Mouse (Mus musculus) ovary, postnatal 36 days (tissue): ENCODE measurements around the gene Gm19684.
"Not testable (repeated sequence)": the region's sequence is repeated elsewhere in the genome, so short reads cannot be mapped to it uniquely, and the experiment has no call there.

Experiments
- DNase-seq: peaks from one replicate; pipeline ENCODE4 v3.0.0; 2022; ENCODE audit warnings: low spot score, mixed read lengths

Gm19684 gene

DNA sequence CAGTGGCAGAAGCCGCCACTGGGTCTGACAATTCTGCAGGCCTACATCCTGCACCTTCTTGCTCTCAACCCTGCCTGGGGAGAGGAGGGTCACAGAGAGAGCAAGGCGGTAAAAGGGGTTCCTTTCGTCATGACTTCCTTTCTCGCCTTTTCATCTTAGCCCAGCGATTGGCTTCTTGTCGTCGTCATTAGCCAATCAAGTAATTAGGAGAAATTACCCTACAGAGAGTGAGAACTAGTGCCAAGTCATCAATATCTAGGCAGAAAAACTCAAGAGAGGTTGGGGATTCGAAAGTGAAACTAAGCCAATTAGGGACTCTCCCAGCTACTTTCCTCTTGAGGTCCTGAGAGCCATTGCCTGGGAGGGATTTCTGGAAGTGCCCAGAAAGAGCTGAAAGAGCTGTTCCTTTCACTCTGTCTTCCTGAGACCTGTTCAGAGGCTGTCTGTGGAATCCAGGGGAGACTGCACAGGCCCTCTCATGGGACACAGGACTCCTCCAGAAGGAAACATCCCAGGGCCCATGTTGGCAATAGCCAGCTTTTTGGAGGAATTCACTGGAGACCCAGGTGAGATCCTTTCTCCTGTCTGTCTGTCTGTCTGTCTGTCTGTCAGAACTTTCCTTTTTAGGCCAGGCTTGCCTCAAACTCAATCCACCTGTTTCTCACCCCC, at the start of gene Gm19684:
Gene Gm19684 (plus strand): TSS at position 327 of the 669 bp plus-strand sequence.
- not testable (repeated sequence) for DNase-seq

DNA sequence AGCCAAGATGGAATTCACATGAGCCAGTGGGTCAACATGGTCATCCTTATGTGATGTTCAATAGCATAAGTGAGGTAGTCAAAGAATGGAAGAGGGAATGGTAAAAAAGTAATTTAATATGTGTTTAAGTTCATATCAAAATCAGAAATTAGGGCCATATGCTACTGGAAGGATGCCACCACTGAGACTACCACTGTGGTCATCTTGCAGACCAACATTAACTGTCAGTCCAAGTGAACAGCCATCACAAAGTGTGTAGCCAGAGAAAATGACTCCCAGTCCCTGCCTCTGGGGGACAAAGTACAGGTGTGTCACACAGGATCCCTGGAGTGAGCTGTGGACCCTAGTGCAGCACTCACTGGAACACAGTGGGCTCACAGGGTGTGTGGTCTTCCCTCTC, 39.6 kb upstream of the Gm19684 start:
- not testable (repeated sequence) for DNase-seq

DNA sequence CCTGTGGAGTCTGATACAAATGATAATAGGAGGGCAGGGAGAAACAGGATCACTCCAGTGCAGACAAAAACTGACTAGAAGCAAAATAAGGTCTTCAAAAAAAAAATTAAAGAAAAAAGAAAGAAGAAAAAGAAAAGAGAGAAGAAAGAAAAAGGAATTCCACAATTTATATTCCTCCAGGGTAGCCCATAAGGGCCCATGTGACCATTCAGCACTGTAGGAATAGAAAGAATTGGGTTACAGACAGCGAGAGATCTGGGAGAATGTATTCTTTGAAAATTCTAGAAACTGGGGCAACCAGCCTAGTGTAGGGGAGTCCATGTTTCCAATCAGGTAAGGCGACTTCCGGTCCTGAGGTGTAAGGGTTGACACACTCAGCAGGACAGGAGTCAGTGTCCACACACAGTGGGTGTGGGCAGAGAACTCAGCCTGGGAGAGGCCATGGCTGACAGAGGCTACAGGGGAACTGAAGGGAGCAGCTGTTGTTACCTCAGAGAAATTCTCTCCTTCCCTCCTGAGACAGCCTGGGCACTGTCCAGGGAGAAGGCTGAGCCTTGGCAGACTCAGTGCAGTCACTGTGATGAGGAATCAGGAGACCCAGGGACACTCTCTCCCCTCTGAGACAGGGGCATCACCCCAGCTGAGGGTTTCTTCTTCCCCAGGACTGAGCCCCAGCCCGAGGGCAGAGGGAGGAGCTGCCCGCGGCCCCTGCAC, 38.8 kb upstream of the Gm19684 start:
- not testable (repeated sequence) for DNase-seq

DNA sequence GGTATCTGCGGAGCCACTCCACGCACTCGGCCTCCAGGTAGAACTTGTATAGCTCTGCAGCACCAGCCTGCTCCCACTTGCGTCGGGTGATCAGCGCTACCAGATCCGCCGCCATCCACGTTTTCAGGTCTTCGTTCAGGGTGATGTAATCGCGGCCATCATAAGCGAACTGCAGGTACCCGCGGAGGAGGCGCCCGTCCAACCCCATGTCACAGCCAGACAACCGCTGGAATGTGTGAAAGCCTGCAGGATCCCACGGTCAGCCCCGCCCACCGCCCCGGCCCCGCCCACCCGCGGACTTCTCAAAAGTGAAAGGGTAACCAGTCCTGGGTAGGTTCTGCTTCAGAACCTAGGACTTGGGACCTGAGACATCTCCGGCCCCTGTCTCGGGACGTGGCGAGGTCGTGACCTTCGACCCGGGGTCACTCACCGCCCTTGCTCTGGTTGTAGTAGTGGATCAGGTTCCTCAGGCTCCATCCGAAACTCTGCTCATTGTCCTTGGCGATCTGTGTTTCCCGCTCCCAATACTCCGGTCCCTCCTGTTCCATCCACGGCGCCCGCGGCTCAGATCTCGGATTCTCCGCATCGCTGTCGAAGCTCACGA, 38.1 kb upstream of the Gm19684 start:
- DNase-seq = peak; percentile 16

DNA sequence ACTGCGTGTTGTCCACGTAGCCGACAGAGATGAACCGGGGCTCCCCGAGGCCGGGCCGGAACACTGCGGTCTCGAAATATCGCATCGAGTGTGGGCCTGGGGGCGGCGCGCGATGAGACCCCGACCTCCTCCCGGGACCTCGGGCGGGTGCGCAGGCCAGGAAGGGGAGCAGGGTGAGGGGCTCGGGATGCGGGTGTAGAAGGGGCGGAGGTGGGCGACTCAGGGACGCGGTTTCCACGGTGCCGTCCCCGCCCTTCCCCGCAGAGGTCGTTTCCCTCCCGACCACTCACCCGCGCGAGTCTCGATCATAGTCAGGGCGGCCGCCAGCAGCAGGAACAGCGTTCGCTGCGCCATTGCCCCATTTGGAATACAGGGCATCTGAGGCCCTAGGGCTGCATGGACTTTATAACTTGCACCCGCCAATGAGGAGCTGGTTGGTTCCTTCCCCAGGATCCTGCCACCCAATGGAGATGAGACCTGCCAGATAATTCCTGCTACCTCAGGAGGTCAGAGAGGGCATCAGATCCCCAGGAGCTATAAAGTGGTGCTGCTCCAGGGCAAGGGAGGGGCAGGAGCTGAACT, 37.5 kb upstream of the Gm19684 start:
- no peak for DNase-seq

DNA sequence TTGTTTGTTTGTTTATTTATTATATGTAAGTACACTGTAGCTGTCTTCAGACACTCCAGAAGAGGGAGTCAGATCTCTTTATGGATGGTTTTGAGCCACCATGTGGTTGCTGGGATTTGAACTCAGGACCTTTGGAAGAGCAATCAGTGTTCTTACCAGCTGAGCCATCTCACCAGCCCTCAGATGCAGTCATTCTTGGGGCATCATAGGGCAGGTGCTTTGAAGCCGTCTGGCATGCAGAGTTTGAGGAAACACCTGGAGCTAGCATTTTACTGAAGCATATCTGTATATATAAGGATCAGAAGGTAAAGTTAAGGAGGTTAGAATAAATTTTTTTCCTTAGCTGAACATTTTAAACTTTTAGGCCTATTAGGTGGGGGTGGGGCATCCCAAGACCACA, 35.5 kb upstream of the Gm19684 start:
- not testable (repeated sequence) for DNase-seq

DNA sequence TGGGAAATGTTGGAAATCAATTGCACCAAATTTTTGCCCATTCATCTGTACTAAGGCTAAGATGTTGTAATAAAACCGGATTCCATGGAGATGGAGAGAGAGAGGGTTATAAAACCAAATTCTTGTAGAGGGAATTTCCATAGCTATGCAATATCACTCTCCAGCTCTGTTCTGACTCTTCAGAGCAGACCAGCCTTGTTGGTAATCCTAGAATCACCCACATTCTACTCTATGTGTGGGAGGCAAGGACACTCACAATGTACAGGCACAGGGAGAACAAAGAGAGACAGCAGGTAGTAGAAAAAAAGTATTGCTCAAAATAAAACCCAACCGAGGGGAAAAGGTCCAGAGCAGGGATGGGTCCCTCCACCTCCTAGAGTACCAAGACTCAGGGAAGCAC, 29.5 kb upstream of the Gm19684 start:
- DNase-seq = not testable (repeated sequence)

DNA sequence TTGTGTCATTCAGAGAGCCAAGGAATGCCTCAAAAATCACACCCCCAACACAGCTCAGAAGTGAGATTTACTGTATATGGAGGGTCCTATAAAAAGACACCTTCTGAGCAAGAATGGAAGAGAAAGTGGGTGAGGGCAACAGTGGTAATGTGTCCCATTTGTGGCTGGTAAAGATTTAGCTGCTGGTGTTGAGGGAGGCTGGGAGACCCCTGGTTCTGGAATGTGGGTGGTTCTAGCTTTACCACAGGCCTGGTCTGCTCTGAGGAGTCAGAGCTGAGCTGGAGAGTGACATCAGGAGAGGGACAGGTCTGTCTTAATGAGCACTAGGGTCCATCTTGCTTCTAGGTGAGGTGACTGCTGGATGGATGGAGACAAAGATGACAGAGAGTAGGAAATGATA, 29.0 kb upstream of the Gm19684 start:
- not testable (repeated sequence) for DNase-seq

DNA sequence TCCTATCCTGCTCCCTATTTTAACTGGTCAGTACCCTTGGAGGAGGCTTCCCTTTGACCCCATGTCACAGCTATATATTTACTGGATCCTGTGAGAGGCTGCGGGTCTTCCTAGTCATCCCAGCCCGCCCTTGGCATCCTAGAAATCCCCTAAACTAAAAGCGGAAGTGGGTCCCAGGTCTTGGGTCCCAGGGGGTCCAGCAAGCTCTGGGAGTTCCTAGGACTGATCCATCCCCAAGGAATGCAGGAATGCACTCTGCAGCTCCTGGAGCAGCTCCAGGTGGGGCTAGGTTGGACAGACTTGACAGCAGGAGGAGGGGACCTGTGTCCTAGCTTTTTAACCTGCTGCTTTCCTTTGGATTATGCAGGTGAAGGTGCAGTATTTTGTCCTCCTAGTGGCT, 27.5 kb upstream of the Gm19684 start:
- no peak for DNase-seq

DNA sequence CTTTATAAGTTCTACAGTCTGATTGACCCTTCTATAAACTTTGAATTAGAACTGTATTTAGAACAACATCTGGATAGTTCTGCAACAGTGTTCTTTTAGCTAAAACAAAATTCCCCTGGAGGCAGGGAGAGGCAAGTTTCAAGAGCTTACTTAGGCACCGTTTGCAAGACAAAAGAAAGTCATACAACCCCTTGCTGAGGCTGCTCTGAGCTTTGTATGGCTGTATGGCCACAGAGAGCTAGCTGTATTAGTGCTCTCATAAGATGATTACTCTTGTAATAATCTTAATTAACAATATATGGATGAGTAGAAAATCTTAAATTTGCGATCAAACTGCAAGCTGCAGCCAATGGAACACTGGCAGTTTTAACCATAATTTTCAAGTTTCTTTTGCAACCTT, 21.9 kb upstream of the Gm19684 start:
- DNase-seq = not testable (repeated sequence)

DNA sequence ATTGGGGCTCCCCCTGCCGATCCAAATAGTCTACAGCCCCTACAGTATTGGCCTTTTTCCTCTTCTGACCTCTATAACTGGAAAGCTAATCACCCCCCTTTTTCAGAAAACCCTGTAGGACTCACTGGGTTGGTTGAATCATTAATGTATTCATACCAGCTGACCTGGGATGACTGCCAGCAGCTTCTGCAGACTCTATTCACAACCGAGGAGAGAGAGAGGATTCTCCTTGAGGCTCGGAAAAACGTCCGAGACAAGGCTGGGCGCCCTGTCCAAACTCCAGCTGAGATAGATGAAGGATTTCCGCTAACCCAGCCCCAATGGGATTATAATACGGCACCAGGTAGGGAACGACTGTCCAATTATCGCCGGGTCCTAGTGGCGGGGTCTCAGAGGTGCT, 19.4 kb upstream of the Gm19684 start:
- DNase-seq = not testable (repeated sequence)

DNA sequence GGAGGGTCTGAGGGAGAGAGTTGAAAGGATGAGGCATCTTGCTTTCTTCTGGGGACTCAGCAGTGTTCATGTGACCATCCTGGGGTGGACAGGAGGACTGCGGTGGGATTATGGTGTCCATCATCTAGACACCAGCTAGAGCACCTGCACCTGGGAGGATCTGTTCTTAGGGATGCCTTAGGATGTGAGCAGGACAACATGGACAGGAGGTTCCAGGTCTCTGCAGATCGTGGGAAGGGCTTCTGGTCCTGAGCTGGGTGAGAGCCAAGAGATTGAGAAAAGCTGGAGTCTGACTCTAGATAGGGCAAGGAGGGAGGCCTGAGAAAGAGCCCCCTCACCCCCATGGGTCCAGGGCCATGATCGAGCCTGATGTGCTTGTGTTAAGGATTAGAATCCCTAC, 11.3 kb upstream of the Gm19684 start:
- DNase-seq = not testable (repeated sequence)

DNA sequence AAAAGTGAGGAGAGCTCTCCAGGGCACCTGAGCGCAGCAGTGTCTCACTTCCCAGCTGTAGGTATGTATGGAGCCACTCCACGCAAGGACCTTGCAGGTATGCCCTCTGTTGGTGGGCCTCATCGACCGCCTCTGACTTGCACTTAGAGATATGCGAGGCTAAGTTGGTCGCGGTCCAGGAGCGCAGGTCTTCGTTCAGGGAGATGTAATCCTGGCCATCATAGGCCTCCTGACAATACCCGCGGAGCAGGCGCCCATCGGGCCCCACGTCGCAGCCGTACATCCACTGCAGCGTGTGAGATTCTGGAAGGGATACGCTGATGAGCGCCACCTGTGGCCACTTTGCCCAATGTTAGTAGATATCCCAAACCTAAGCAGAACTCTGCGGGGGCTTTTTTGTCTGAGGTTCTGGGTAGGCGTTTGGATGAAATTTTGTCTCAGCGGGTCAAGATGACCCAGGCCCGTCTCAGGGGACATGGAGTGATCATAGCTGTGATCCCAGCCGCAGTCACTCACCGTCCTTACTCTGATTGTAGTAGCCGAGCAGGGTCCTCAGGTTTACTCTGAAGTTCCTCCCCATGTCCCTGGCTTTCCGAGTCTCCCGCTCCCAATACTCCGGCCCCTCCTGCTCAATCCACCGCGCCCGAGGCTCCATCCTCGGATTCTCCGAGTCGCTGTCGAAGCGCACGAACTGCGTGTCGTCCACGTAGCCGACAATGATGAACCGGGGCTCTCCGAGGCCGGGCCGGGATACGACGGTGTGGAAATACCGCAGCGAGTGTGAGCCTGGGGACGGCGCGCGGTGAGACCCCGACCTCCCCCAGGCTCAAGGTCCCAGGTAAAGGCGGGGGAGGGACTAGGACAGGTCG, 10.6 kb upstream of the Gm19684 start:
- DNase-seq = not testable (repeated sequence)

DNA sequence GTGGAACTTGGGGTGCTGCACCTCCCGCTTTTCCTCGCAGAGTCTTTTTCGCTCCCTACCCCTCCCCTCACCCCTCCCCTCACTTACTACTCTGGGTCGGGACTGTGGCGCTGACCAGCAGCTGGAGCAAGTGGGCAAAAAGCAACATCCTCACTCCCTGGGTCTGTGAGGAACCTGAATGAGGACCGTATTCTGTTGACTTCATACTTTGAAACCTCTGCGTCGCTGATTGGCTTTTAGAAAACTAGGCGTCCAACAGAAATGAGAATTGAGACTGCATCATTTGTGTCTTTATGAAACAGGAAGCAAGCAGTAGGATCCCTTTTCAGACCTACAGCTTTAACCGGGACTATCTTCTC, 10.0 kb upstream of the Gm19684 start:
- not testable (repeated sequence) for DNase-seq

DNA sequence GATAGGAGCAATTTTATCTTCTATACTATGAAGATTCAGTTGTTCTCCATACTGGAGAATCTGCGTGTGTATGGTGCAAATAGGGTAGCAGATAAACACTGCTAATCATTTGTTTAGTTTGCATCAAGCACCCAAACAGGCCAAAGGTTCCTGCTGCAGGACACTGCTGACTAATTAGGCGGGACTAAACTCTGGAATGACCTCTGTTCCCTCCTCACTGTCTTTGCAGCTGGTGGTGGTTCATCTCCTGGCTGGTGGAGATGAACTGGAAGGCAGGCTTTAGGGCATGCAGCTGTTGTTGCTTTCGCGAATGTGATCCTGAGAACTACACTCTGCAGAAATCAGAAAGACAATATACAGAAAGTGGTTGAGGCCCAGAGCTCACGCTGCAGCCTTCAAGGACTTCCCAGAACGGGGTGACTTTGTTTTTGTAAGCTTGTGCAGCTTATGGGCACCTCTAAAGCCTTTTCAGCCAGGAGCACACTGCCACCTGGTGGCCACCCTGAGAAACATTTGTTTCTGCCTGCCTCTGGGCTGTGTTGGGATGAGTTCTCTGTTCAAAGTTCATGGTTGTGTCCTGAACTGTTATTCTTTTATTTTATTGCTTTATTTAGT, 7.4 kb upstream of the Gm19684 start:
- DNase-seq = peak; percentile 33

DNA sequence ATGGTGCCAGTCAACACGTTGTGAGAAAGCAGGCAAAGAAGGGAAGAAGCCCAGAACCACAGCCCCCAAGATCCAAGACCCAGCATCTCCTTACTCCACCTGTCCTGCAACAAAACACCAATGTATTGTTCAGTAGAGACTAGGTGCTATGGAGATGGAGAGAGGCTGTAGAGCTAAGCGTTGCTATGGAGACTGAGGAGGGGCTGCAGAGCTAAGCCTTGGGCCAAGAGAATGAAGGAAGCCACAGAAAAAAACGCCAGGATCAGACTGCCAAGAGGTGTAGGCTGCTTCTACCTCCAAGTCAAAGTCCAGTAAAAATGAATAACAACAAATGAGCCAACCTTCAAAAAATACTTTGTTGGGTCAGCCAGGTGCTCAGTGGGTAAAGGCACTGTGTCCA, 4.9 kb upstream of the Gm19684 start:
- not testable (repeated sequence) for DNase-seq

DNA sequence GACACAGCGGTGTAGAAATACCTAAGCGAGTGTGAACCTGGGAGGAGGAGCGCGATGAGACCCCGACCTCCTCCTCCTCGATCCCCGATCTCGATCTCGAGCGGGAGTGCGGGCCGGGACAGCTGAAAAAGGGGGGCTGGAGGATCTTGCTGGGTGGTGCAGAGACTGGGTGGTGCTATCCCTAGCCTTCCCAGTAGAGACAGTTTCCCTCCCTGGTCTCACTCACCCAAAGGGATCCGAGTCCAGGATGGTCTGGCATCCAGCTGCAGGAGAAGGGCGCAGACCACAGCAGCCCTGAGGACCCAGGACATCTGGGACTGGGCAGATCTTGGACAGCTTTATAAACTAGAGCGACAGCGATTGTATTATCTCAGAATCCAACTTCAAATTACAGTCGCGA, 639 bp upstream of the Gm19684 start:
- not testable (repeated sequence) for DNase-seq

DNA sequence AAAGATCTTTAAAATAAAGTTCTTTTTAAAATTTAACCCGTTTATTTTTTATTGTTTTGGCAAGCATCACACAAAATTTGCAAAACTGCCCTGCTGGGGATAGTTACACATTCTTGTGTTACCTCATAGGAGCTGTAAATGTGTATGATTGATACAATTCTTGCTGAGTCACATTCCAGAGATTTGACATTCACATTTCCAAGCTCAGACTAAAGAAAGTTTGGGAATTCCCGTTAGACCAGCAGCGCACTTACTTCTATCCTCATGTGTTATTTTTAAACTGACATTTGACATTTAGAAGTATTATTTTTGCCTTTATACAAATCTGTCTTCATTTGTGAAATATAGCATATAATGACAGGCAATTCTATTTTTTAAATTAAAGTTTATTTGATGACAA, 2.6 kb downstream of the Gm19684 start:
- not testable (repeated sequence) for DNase-seq

DNA sequence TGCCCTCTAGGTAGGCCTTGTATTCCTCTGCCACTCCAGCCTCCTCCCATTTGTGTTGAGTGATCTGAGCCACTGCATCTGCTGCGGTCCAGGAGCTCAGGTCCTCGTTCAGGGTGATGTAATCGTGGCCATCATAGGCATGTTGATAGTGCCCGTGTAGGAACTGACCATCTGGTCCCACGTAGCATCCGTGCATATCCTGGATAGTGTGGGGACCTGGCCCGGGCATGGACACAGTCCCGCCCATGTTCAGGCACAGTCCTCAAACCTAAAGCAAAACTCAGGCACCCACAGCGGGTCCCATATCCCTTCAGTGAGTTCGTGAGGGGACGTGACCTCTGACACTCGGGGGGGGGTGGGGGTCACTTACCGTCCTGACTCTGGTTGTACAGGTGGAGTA, 7.0 kb downstream of the Gm19684 start:
- not testable (repeated sequence) for DNase-seq

DNA sequence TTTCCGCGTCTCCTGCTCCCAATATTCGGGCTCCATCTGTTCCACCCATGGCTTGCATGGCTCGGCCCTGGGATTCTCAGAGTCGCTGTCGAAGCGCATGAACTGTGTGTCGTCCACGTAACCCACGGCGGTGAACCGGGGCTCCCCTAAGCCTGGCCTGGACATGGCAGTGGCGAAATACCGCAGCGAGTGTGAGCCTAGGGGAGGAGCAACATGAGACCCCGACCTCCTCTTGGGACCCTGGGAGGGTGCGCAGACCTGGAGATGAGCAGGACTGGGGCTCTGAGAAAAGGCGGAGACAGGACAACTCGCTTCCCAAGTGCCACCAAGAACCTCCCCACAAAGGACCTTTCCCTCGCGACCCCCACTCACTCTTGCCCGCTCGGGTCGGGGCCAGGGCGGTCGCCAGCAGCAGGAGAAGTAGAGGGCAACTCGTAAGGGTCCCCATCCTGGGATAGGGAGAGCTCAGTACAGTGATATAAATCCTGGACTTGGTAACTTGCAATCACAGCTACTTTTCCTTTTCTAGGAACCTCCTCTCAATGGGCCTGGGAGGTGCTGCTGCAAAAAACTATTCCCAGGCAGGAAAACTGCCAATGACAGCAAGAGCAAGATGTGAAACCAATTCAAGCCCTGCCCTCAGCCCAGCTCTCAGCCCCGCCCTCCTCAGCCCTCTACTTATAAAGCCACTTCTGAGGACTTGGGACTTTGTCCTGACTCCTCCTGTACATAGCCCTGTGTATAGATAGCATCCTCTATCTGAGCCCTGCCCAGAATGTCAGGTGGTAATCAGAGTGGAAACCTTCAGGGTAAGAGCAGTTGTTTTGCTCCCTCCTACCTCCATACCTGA, 7.7 kb downstream of the Gm19684 start, which contains the start of gene Gm7030:
Gene Gm7030 (minus strand): TSS at position 458 of the 850 bp plus-strand sequence.
- DNase-seq = not testable (repeated sequence)
